Mouse (Mus musculus): ENCODE data around the gene Wfs1.
"Not testable (repeated sequence)": the region's sequence is repeated elsewhere in the genome, so short reads cannot be mapped to it uniquely, and the experiment has no call there.

The Wfs1 gene

GRCm38 (mm10) chr5:36988781-36989624 is at the start of gene Wfs1:
Gene Wfs1 (minus strand): TSS chr5:36989205.
- peak; percentile 94 for DNase-seq (ENCODE audit: low read depth)

GRCm38 (mm10) chr5:37036884-37037283 is 47.9 kb upstream of the Wfs1 start:
- peak; percentile 93 for DNase-seq (ENCODE audit: low read depth)

- no peak for DNase-seq (ENCODE audit: low read depth)
Observed at GRCm38 (mm10) chr5:37035896-37036295, 46.9 kb upstream of the Wfs1 start.

- no peak for DNase-seq (ENCODE audit: low read depth)
Observed at GRCm38 (mm10) chr5:37035192-37035591, 46.2 kb upstream of the Wfs1 start.

GRCm38 (mm10) chr5:37030753-37031152 is 41.7 kb upstream of the Wfs1 start:
- no peak for DNase-seq (ENCODE audit: low read depth)

- DNase-seq (ENCODE audit: low read depth): no peak
Observed at GRCm38 (mm10) chr5:37029326-37029905, 40.4 kb upstream of the Wfs1 start.

- no peak for DNase-seq (ENCODE audit: low read depth)
Observed at GRCm38 (mm10) chr5:37028486-37029311, 39.7 kb upstream of the Wfs1 start.

- no peak for DNase-seq (ENCODE audit: low read depth)
Observed at GRCm38 (mm10) chr5:37028104-37028485, 39.1 kb upstream of the Wfs1 start.

GRCm38 (mm10) chr5:37027701-37028100 is 38.7 kb upstream of the Wfs1 start:
- DNase-seq (ENCODE audit: low read depth): no peak

GRCm38 (mm10) chr5:37017222-37017621 is 28.2 kb upstream of the Wfs1 start:
- DNase-seq (ENCODE audit: low read depth): peak; percentile 48

GRCm38 (mm10) chr5:37015612-37016310 is 26.8 kb upstream of the Wfs1 start:
- peak; percentile 17 for DNase-seq (ENCODE audit: low read depth)

- no peak for DNase-seq (ENCODE audit: low read depth)
Observed at GRCm38 (mm10) chr5:37010666-37011317, 21.8 kb upstream of the Wfs1 start.

- DNase-seq (ENCODE audit: low read depth): not testable (repeated sequence)
Observed at GRCm38 (mm10) chr5:37009761-37010160, 20.8 kb upstream of the Wfs1 start.

GRCm38 (mm10) chr5:37002001-37002400 is 13.0 kb upstream of the Wfs1 start:
- peak; percentile 66 for DNase-seq (ENCODE audit: low read depth)

- DNase-seq (ENCODE audit: low read depth): peak; percentile 47
Observed at GRCm38 (mm10) chr5:37001002-37001401, 12.0 kb upstream of the Wfs1 start.

- no peak for DNase-seq (ENCODE audit: low read depth)
Observed at GRCm38 (mm10) chr5:36997996-36998395, 9.0 kb upstream of the Wfs1 start.

GRCm38 (mm10) chr5:36996410-36996809 is 7.4 kb upstream of the Wfs1 start:
- no peak for DNase-seq (ENCODE audit: low read depth)

- no peak for DNase-seq (ENCODE audit: low read depth)
Observed at GRCm38 (mm10) chr5:36990631-36991350, 1.8 kb upstream of the Wfs1 start.

- no peak for DNase-seq (ENCODE audit: low read depth)
Observed at GRCm38 (mm10) chr5:36990196-36990595, 1.2 kb upstream of the Wfs1 start.

GRCm38 (mm10) chr5:36989625-36989977 is 596 bp upstream of the Wfs1 start:
- no peak for DNase-seq (ENCODE audit: low read depth)

Data from 416B (cell line).